Mouse (Mus musculus) ES-E14 (cell line): ENCODE data around the gene Anks1b. TPM values are rescaled to one million over a fixed set of nuclear protein-coding genes. Genes with fewer than 3 reads are reported as not detected.

Experiments
- DNase-seq: peaks from one replicate; pipeline ENCODE4 v3.0.0-alpha.2; 2013; ENCODE audit warnings: low read depth, low spot score
- H3K27ac ChIP-seq: 2 replicates; pipeline ENCODE4 v1.5.1; 2012; ENCODE audit warnings: low read depth, mild to moderate bottlenecking, low read length, moderate library complexity, mixed read lengths; ENCODE audit not compliant: poor library complexity, insufficient read depth, severe bottlenecking
- H3K36me3 ChIP-seq: 2 replicates; pipeline ENCODE4 v1.6.1; 2012; ENCODE audit warnings: mild to moderate bottlenecking, low read length, moderate library complexity, mixed read lengths; ENCODE audit not compliant: control insufficient read depth, poor library complexity, insufficient read depth, severe bottlenecking
- H3K4me1 ChIP-seq, 2 experiments: fragments of 150-350 bp in 1 of 2; sonication (generic) in 1 of 2; 2 replicates each; pipeline ENCODE4 v1.6.1; 2012; ENCODE audit warnings: low read length in 2 of 2, mild to moderate bottlenecking in 1 of 2, mixed read lengths in 1 of 2; ENCODE audit not compliant: control insufficient read depth in 2 of 2, insufficient read depth in 2 of 2, poor library complexity in 1 of 2
- H3K4me3 ChIP-seq, 2 experiments: fragments of 150-350 bp in 1 of 2; sonication (generic) in 1 of 2; 2 replicates each; pipeline ENCODE4 v1.5.1; 2012; ENCODE audit warnings: low read length in 2 of 2, low read depth in 1 of 2, mild to moderate bottlenecking in 1 of 2, mixed read lengths in 1 of 2; ENCODE audit not compliant: insufficient read depth in 1 of 2, poor library complexity in 1 of 2, severe bottlenecking in 1 of 2
- H3K9ac ChIP-seq: 2 replicates; pipeline ENCODE4 v1.6.1; 2012; ENCODE audit warnings: low read depth, mild to moderate bottlenecking, low read length, mixed read lengths; ENCODE audit not compliant: poor library complexity, insufficient read depth, severe bottlenecking
- H3K9me3 ChIP-seq: fragments of 150-350 bp; sonication (generic); 2 replicates; pipeline ENCODE4 v1.6.1; 2012; ENCODE audit warnings: low read depth, mild to moderate bottlenecking, low read length; ENCODE audit not compliant: control insufficient read depth, insufficient read depth
- CHD2 ChIP-seq: IDR thresholded peaks from 2 replicates; pipeline ENCODE4 v1.6.1; 2014; ENCODE audit warnings: mild to moderate bottlenecking, low read depth, low read length, inconsistent platforms
- HCFC1 ChIP-seq: IDR thresholded peaks from 2 replicates; pipeline ENCODE4 v1.6.1; 2012; ENCODE audit warnings: low read length, inconsistent platforms, borderline replicate concordance; ENCODE audit not compliant: insufficient read depth
- MAFK ChIP-seq: IDR thresholded peaks from 2 replicates; pipeline ENCODE4 v1.6.1; 2014; ENCODE audit warnings: mild to moderate bottlenecking, low read depth, low read length, inconsistent platforms; ENCODE audit not compliant: insufficient read depth
- ZC3H11A ChIP-seq: IDR thresholded peaks from 2 replicates; pipeline ENCODE4 v1.6.1; 2012; ENCODE audit warnings: low read depth, mild to moderate bottlenecking, inconsistent platforms, low read length, borderline replicate concordance
- ZNF384 ChIP-seq: IDR thresholded peaks from 2 replicates; pipeline ENCODE4 v1.6.1; 2012; ENCODE audit warnings: low read depth, low read length, inconsistent platforms
- in situ Hi-C, 2 experiments: fragments of 600-800 bp; cut with MboI; formaldehyde crosslinking; loops; one replicate each; pipeline ENCODE4 v1.15.1; 2025; ENCODE audit warnings: low sequenced_read_pairs in 2 of 2, inconsistent platforms in 1 of 2; ENCODE audit not compliant: unreplicated experiment in 2 of 2
- total RNA-seq: library from RNA; depleted of rRNA; stranded (reverse); fragments of 300-350 nt; gene quantifications from 2 replicates; pipeline ENCODE4 v1.2.3, GENCODE M21; 2012

Anks1b gene
- total RNA-seq, 1 experiment = 2.6 TPM

DNA sequence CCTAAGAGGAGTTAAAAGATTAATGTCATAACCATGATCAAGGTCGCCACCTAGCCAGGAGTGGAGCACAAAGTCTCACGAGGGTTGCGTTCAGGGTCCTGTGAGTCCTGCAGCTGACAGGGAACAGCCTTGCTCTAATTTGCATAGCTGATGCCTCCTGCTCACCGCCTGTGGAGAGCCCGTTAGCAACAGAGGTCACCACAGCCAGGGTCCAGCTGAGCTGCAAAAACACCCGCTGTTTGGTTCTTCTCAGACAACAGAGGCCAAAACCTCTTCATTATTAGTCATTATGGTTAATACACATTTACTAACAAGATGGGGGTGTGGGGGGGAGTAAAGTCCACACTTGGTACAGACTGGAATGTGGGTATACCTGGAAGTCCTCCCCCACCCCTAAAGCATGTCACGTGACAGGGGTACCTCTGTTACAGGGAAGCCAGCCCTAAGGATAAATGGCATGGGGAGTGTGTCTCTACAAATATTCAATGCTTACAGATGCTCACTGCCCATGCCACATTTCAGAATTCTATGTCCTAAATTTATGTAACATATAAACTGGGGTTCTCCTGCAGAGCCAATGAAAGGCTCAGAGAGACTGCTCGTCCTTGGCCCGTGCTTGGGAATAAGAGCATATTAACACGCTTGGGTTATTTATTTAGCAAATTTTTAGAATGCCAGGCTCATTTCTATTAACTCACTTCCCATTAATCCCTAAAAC lies 990.7 kb downstream of the Anks1b start:
- no peak overlapping the region for H3K9ac ChIP-seq
- peaks cover 0 to 2% of the 10 kb centered on the region in 2 experiments; a peak in 1 of 4 replicates for H3K4me1 ChIP-seq
- no peaks in the 10 kb centered on the region for H3K36me3 ChIP-seq
- H3K27ac ChIP-seq = no peak overlapping the region
- H3K4me3 ChIP-seq = no peak overlapping the region
- no peaks in the 10 kb centered on the region for H3K9me3 ChIP-seq
- in situ Hi-C loops = no loop called here
- peak; percentile 31 for DNase-seq
- TF ChIP-seq ZC3H11A = no peak
- TF ChIP-seq ZNF384 = no peak
- TF ChIP-seq CHD2 = 0 out of 2 replicates have a peak, but pooled peaks have one; percentile 32
- TF ChIP-seq HCFC1 = no peak

DNA sequence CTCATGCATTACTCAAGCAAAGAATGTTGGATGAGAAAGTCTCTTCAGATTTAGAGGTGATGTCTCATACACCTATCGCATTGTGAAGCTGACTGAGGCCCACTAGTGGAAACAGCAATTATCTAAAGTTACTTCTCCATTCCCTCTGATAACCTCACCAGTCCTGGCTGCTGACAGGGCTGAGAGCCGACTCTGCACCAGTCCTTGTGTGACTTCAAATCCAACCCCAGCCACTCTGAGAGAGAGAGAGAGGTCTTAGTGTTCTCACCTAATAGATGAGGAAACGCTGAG lies 991.2 kb downstream of the Anks1b start:
- in situ Hi-C loops = no loop called here
- no peak for DNase-seq
- peaks cover 0 to 2% of the 10 kb centered on the region in 2 experiments; a peak in 1 of 4 replicates for H3K4me1 ChIP-seq
- no peak overlapping the region for H3K9ac ChIP-seq
- no peak overlapping the region for H3K4me3 ChIP-seq
- TF ChIP-seq ZC3H11A = no peak
- H3K27ac ChIP-seq = no peak overlapping the region
- H3K36me3 ChIP-seq = no peaks in the 10 kb centered on the region
- no peaks in the 10 kb centered on the region for H3K9me3 ChIP-seq

DNA sequence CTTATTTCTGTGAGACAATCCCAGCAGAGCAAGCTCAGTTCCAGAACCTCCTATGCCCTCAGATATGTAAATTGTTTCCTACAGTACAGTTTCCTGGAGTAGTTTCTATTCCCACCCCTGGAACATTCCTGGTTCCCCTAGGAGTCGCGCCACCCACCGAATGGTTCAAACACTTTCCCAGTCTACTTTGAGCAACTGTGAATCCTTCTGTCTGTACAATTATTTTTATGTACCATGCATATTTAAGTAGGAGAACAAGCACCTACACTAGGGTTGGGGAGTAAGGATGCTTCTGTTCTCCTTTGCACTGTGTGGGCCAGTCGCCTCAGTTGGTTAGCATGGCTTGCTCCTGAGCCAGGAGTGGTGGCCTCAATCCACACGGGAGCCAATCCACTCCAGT lies 999.9 kb downstream of the Anks1b start:
- Histone ChIP-seq H3K9me3 (no peaks in the 10 kb centered on the region), H3K9ac (no peak overlapping the region), H3K27ac (no peak overlapping the region), H3K4me1 (no peaks in the 10 kb centered on the region), H3K4me3 (no peak overlapping the region), H3K36me3 (no peaks in the 10 kb centered on the region)
- DNase-seq = no peak
- TF ChIP-seq ZC3H11A (no peak), CHD2 (no peak), MAFK (no peak), ZNF384 (no peak), HCFC1 (no peak)
- in situ Hi-C loops = no loop called here

DNA sequence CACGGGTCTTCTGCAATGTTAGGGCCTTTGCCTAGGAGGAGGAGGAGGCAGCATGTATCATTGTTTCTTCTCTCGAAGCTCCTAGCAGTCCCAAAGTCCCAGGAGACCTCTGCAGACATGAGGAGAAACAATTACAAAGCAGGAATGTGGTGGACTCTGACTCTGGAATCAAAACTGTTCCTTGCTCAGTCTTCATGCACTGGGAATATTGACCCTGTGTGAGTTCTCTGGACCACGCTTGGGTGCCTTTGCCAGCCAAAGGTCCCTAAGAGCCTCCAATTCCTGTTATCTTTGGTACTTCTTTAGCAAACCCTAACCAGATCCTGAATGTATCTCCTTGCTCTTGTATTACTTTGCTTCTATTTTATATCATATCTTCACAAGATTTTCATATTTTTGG lies 1000.9 kb downstream of the Anks1b start:
- H3K4me1 ChIP-seq = no peaks in the 10 kb centered on the region
- no peak for DNase-seq
- in situ Hi-C loops = no loop called here
- no peaks in the 10 kb centered on the region for H3K36me3 ChIP-seq
- H3K9ac ChIP-seq = no peak overlapping the region
- H3K27ac ChIP-seq = no peak overlapping the region
- H3K4me3 ChIP-seq = no peak overlapping the region
- TF ChIP-seq ZC3H11A (no peak), CHD2 (no peak), ZNF384 (no peak), HCFC1 (no peak), MAFK (no peak)
- no peaks in the 10 kb centered on the region for H3K9me3 ChIP-seq

DNA sequence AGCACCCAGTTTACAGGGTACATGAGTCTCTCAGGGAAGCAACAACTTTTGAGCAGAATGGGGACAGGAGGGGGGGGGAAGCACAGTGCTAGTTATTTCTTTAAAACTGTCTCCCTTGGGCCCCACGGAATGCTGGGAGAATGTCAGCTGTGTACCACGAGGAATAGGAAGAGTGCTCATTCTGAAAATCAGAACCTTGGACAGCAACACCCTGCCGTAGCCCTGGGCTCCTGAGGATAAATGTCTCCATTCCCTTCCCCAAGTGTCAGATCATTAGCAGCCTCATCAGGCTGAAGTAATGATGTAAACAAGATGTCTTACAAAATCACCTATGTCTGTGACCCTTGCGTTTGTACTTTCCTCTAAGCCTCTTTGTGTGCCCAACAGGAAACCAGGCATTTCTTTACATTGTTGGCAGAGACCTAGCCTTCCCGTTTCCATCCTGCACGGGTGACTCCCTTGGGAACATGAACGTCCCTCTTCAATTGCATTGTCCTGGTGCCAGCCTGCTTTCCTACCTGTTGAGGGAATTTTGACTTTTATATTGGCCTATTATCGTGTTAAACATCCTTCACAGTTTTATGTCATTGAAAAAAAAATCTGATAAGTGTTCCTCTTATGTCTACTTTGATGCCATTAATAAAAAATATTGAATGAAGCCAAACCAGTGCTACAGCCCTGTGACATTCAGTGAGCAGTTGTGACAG lies 1007.7 kb downstream of the Anks1b start:
- H3K4me3 ChIP-seq = no peak overlapping the region
- H3K9ac ChIP-seq = no peak overlapping the region
- in situ Hi-C loops = no loop called here
- no peaks in the 10 kb centered on the region for H3K36me3 ChIP-seq
- H3K27ac ChIP-seq = no peak overlapping the region
- H3K9me3 ChIP-seq = no peaks in the 10 kb centered on the region
- no peaks in the 10 kb centered on the region for H3K4me1 ChIP-seq
- DNase-seq = peak; percentile 35
- TF ChIP-seq MAFK = no peak
- TF ChIP-seq ZNF384 = no peak
- TF ChIP-seq HCFC1 = no peak
- TF ChIP-seq ZC3H11A = no peak
- no peak for TF ChIP-seq CHD2
